Mouse (Mus musculus): ENCODE data around the gene Pcca.
"Not testable (repeated sequence)": the region's sequence is repeated elsewhere in the genome, so short reads cannot be mapped to it uniquely, and the experiment has no call there.

The Pcca gene

GRCm38 (mm10) chr14:122560893-122561452 lies 26.8 kb downstream of the Pcca start:
- DNase-seq = not testable (repeated sequence)

DNA sequence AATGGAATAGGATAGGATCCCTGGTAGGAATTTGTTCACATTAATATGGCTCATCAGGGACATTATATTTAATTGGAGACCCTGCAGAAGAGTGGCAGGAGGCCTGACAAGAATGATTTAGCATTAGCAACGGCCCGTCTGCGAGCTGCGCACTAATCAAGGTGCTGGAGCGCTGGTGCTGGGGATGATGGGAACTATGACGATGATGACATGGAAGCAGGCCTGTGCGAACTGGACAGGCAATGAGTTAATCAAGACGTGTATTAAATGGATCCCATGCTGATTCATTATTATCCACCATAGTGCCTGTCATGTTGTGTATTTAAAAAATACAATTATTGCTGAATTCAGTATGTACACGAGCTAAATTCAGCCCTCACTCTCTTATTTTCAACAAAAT lies 36.7 kb downstream of the Pcca start:
- DNase-seq = no peak

GRCm38 (mm10) chr14:122574064-122574751 lies 40.1 kb downstream of the Pcca start:
- no peak for DNase-seq

GRCm38 (mm10) chr14:122577816-122578215 lies 43.7 kb downstream of the Pcca start:
- no peak for DNase-seq

- DNase-seq = no peak
Measured at GRCm38 (mm10) chr14:122582057-122582456, 47.9 kb downstream of the Pcca start.

DNA sequence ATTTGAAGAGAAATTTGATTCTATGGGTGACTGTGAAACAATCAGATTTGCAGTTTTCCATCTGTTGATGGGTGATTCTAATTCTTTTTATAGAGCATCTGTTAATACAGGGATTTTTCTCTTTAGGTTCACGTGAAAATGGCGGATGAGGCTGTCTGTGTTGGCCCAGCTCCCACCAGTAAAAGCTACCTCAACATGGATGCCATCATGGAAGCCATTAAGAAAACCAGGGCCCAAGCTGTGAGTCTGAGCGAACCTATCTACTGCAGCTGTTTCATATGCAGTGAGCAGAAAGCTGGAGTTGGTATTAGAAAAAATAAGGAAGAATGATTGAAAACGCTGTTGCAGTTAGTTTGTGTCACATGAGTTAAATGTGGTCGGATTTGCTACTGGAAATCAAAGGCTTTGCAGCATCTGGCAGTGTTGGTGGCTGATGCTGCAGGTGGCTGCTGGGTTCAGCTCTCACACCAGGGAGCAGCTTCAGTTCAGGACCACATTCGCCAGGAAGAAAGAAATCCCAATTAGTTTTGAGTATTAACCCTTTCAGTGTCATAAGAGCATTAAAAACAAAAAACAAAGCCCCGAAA lies 48.5 kb downstream of the Pcca start:
- DNase-seq = no peak

DNA sequence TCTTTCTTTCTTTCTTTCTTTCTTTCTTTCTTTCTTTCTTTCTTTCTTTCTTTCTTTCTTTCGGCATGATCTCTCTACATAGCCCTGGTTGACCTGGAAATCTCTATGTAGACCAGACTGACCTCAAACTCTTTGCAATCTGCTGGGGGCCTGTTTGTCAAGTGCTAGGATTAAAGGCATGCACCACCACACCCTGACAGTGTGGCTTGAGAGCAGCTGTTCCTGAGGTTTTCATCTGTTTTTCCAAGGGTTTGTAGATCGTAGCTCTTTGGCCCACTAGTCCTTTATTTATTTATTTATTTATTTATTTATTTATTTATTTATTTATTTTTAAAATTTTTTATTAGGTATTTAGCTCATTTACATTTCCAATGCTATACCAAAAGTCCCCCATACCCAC lies 50.0 kb downstream of the Pcca start:
- not testable (repeated sequence) for DNase-seq

DNA sequence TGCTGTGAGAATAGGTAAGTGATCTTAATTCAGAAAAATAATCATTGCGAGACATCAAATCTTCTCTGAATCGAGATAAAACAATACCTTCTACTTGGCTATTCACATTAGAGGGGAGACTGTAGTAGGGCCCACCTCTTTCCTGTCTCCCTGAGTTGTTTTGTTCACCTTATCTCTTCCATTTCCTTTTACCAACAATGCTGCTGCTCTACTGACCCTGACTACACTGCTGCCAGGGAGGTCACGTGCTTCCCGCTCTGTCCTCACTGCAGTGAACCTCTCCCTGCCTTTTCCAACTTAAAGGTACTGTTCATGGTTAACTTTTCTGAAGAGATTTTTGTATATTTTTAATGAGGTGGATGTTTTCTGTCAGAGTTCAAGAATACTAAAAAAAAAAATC lies 52.8 kb downstream of the Pcca start:
- DNase-seq = peak; percentile 29

- DNase-seq = no peak
Measured at GRCm38 (mm10) chr14:122597534-122597933, 63.4 kb downstream of the Pcca start.

GRCm38 (mm10) chr14:122598802-122599201 lies 64.7 kb downstream of the Pcca start:
- no peak for DNase-seq

DNA sequence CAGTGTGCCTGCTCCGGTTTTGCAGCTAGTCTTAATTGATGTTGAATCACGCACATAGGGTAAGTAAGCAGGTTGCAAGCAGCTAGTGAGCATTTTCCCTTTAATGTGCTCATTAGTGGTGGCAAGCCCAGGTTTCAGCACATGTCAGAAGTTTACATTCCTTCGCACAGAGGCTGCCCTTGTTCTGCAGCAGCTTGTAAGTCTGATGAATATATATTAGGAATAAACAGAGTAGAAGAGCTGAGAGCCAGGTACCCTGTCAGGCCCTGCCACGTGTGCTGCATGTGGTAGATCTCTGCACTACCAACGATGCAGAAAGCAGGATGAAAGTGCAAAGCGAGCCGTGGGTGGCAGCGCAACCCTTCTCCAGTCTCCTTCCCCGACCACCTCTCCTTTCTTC lies 65.7 kb downstream of the Pcca start:
- DNase-seq = no peak

- no peak for DNase-seq
Measured at GRCm38 (mm10) chr14:122602701-122603100, 68.6 kb downstream of the Pcca start.

- no peak for DNase-seq
Measured at GRCm38 (mm10) chr14:122606499-122606898, 72.4 kb downstream of the Pcca start.

DNA sequence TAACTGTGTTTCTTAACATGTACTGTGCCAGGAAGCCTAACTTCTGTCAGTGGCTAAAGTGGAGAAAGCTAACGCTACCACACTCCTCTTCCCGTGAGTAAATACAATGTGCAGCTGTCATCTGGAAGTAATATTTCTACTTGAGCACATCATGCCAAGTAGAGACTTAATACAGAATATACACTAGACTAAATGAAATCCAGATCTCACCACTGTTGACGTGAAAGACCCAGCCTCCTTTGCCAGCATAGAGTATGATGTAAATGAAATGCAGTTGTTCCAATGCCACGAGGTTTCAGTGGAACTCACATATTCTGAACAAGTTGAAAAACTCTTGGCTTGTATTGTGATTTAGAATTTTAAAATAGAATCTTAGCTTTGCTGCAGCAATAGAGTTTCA lies 73.3 kb downstream of the Pcca start:
- no peak for DNase-seq

DNA sequence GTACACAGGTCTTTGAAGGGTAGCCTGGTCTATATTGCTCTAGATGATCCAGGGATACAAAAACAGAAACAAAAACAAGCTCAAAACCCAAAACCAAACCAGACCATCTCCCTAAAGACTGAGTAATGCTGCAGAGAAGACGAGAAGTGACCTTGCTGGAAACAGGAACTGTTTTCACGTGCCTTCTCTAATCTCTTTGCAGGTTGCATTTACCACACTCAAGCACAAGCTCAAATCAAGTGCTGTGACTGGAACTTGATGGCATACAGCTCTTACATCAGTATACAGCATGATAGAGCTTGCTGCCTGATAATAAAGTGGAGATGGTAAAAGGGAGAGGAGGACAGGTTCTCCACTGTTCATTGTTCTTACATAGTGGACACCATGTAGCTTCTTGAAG lies 74.2 kb downstream of the Pcca start:
- DNase-seq = no peak

DNA sequence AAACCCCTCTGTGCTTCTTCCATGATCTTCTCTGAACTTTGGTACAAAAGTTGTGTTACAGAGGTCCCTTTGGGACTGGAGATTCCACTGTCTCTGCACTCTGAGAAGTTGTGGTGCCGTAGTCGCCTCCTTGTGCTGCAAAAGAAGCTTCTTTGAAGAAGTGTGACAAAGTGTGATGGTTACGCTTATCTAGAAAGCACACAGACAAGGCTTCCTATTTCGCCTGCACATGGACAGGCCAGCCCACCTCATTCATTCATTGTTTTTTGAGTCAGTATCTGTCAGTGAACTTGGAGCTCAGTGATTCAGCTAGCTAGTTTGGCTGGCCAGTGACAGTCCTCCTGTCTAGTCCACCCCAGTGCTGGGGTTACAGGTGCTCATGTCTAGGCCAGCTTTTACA lies 76.9 kb downstream of the Pcca start:
- no peak for DNase-seq

DNA sequence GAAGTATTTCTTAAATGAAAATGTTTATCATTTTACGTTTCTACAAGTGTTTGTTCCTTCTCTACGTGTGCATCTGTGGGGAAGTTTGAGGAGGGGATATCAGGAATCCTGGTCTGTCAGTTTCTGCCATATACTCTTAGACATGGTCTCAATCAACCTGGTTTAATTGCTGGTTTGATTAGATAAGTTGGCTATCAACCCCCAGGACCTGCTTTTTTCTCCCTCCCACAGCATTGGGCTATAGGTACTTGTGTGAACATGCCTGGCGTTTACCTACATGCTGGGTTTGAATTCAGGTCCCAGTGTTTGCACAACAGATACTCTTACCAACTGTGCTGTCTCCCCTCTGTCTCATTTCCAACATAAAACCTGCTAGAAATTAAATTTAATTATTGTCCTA lies 78.2 kb downstream of the Pcca start:
- no peak for DNase-seq

DNA sequence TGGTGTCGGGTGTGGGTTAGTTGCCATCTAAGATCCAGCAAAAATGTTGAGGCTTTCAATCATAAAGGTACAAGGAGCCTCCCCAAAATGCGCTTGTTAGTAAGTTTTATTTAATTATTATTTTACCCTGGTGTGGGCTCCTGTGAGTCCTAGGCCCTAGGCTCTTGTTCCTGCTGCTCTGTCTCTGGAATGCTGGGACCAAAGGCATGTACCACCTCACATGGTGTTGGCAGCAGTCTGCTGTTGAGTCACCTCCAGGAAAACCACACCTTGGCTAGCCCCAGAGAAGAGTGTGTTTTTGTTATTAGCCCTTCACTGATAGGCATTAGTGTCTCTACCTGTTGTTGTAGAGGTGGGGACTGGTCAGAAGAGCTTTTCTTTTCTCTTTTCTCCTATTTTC lies 83.5 kb downstream of the Pcca start:
- DNase-seq = no peak

DNA sequence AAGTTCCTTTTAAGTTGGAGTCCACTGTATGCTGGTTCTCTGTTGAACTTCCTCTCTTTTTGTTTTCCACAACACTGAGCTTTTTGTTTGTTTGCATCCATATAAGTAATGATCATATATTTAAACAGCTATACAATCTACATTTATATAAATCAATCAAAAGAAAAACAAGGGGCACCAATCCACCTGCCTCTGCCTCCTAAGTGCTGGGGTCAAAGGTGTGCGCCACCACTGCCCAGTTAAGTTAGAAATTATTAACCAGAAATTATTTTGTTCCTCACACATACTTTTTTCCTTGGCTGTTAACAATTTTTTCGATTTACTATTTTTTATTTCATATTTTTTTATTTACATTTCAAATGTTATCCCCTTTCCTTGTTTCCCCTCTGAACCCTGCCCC lies 99.3 kb downstream of the Pcca start:
- DNase-seq = no peak

DNA sequence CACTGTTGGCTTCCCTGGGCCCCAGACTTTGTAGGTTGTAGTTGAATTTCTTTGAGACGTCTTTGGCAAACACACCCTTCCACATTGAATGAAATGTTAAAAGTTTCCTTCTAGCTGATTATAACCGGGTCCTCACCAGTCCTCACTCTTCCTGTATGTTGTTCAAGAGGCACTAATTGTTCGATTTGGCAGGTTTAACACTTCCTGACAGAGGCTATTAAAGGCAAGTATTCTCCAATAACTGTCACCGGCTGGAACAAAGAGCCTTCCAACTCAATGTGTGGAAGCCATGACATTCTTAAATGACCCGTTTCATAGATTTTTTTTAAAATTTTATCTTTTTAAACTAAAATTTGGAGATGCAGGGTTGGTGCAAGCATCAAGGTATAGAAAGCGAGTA lies 102.5 kb downstream of the Pcca start:
- no peak for DNase-seq

DNA sequence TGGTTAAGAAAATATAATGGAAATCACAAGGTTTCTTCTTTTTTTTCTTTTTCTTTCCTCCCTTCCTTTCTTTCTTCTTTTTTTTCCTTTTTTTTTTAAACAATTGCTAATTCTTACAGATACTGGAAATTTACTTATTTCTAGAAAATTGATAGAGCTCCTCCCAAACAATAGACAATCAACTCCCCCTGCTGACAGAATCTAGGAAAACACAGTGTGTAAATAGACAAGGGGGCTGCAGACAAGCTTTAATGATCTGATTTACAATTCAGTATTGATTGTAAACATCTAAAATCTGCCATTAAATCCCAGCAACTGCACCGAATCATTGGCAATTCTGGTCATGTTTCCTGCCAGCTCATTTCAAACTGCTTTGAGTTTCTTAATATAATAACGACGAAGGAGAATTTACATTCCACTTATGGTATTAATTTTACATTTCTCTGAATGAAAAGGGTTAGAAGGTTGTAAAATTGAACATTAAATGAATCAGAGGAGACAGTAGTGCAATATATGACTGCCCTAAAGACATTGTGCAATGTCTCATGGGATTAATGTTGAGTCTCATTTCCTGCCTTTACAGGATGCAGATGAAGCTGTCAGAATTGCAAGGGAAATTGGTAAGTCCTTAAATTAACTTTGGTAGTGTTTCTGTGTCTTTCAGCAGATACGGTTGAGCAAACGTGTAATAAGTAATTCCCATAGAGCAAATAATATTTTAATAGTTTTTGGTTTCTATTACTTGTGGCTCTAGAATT lies 103.9 kb downstream of the Pcca start:
- DNase-seq = peak; percentile 5

DNA sequence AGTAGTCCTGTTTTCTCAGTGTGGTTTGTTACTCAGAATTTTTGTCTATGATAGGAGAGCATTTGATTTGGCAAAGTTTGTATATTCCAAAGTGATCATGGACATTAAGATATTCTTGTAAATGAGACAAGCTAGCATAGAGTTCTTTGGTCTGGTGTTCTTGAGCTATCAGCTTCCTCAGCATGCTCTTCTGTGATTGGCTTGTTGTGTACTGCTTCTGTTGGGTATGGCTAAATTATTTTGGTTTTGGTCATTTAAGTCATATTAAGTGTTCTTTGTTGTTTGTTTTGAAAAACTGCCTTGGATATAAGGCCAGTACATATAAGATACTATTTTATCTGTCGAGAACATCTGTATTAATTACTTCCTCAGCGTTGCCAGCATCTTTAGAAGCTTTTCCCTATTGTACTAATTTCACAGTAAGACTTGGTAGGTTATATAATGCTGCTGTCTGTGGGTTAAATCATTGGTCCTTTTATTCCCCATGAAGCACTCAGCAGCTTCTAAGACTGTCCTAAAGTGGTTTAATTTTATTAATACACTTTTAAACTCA lies 105.1 kb downstream of the Pcca start:
- DNase-seq = no peak

GRCm38 (mm10) chr14:122642432-122642831 lies 108.3 kb downstream of the Pcca start:
- no peak for DNase-seq

DNA sequence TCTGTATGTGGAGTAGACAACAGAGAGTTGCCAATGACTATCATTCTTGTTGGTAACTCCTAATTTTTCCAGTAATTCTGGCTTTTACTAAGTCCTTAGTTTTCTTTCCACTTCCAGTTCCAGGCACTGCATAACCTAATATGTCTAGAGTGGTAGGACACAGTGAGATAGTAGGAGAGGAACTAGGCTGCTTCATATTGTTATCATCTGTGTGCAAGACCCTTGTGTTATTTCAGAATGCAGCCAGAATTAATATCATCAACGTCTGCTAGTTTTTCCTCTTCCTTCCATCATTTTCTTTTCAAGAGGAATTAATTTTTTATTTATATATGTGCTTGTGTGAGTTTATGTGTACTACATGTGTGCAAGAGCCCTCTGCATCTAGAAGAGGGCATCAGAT lies 114.1 kb downstream of the Pcca start:
- no peak for DNase-seq
